Mouse (Mus musculus) thymus, adult 2 months (tissue): ENCODE results near the gene Lgals1. TPM values are rescaled to one million over a fixed set of nuclear protein-coding genes. Genes with fewer than 3 reads are reported as not detected.

ENCODE experiments used
- DNase-seq: peaks from one replicate; pipeline ENCODE4 v3.0.0; 2021
- H3K27ac ChIP-seq: fragments of 200-500 bp; 2 replicates; pipeline ENCODE4 v1.5.1; 2012; ENCODE audit warnings: low read length, control low read depth; ENCODE audit not compliant: control insufficient read depth, insufficient read depth
- H3K27me3 ChIP-seq: fragments of 200-500 bp; 2 replicates; pipeline ENCODE4 v1.6.1; 2012; ENCODE audit warnings: mild to moderate bottlenecking, low read length, moderate library complexity, mixed read lengths; ENCODE audit not compliant: control insufficient read depth, insufficient read depth
- H3K36me3 ChIP-seq: fragments of 200-500 bp; 2 replicates; pipeline ENCODE4 v1.6.1; 2012; ENCODE audit warnings: mild to moderate bottlenecking, low read length, moderate library complexity; ENCODE audit not compliant: control insufficient read depth, insufficient read depth
- H3K4me1 ChIP-seq: fragments of 200-500 bp; replicated peaks from 2 replicates; pipeline ENCODE4 v1.6.1; 2012; ENCODE audit warnings: low read length; ENCODE audit not compliant: control insufficient read depth, insufficient read depth
- H3K4me3 ChIP-seq: fragments of 200-500 bp; 2 replicates; pipeline ENCODE4 v1.5.1; 2012; ENCODE audit warnings: mild to moderate bottlenecking, low read length, control low read depth, moderate library complexity; ENCODE audit not compliant: control insufficient read depth, insufficient read depth
- CTCF ChIP-seq: fragments of 200-500 bp; IDR thresholded peaks from 2 replicates; pipeline ENCODE4 v1.5.1; 2012; ENCODE audit warnings: mild to moderate bottlenecking, control low read depth, low read length, moderate library complexity, borderline replicate concordance; ENCODE audit not compliant: control insufficient read depth, poor library complexity, insufficient read depth; ENCODE audit errors: extremely low read depth
- POLR2A ChIP-seq: fragments of 200-500 bp; IDR thresholded peaks from 2 replicates; pipeline ENCODE4 v1.6.1; 2012; ENCODE audit warnings: mild to moderate bottlenecking, low read length, control low read depth, moderate library complexity; ENCODE audit not compliant: control insufficient read depth, poor library complexity, insufficient read depth; ENCODE audit errors: extremely low read depth
- WGBS: fragments of 180-500 bp; shearing (Covaris S2); methylation state at CpG from one replicate; pipeline ENCODE4 v1.1.7; 2018; 5-methylcytosine and 5-hydroxymethylcytosine counted together
- polyA plus RNA-seq: library from polyadenylated mRNA; depleted of rRNA; stranded (reverse); fragments of >200 nt; gene quantifications from 2 replicates; pipeline ENCODE4 v1.2.3, GENCODE M21; 2012

The Lgals1 gene
- polyA plus RNA-seq, 1 experiment: 428 TPM

DNA sequence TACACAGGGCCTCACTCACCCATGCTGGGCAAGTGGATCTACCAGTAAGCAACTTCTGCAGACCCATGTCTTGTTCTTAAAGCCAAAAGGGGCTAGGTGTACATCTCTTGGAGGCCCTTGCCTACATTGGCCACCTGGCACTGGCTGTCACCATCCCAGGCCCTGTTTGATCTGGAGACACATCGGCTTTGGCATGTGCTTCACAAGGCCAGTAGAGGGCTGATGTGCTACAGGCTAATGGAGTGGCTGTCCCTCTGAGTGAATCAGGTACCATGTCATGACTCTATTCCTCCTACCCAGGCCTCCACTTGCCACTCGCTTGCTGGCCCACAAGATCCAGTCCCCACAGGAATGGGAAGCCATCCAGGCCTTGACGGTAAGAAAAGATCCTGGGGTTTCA lies 44.7 kb upstream of the Lgals1 start:
- no peak for DNase-seq
- WGBS: 93% methylated on average over 3 of the region's 3 CpGs
- no peak for TF ChIP-seq CTCF
- no peak for TF ChIP-seq POLR2A

GRCm38 (mm10) chr15:78889401-78889853 lies 37.1 kb upstream of the Lgals1 start:
- TF ChIP-seq CTCF (no peak), POLR2A (no peak)
- peaks cover 11% of the 10 kb centered on the region for H3K4me1 ChIP-seq
- 91% methylated on average over 13 of the region's 13 CpGs for WGBS
- no peaks in the 10 kb centered on the region for H3K27me3 ChIP-seq
- peaks cover 42% of the 10 kb centered on the region for H3K36me3 ChIP-seq
- H3K27ac ChIP-seq: no peak overlapping the region
- no peak for DNase-seq
- no peak overlapping the region for H3K4me3 ChIP-seq

More for the DNA sequence above, 44.7 kb upstream of the Lgals1 start:
- Histone ChIP-seq H3K27ac (no peak overlapping the region), H3K4me3 (no peak overlapping the region), H3K4me1 (peaks cover 14% of the 10 kb centered on the region), H3K36me3 (peaks cover 29% of the 10 kb centered on the region), H3K27me3 (no peaks in the 10 kb centered on the region)

- 89% methylated on average over 7 of the region's 7 CpGs for WGBS
- H3K36me3 ChIP-seq: peaks cover 28% of the 10 kb centered on the region
- TF ChIP-seq CTCF: no peak
- TF ChIP-seq POLR2A: no peak
- H3K27ac ChIP-seq: no peak overlapping the region
- H3K4me1 ChIP-seq: peaks cover 40% of the 10 kb centered on the region
- DNase-seq: no peak
- H3K4me3 ChIP-seq: no peak overlapping the region
- H3K27me3 ChIP-seq: no peaks in the 10 kb centered on the region
Observed at GRCm38 (mm10) chr15:78892440-78892839, 34.1 kb upstream of the Lgals1 start.

- H3K27ac ChIP-seq: peak overlapping the region; percentile 62; the same call in 1 of the 2 replicates
Observed at GRCm38 (mm10) chr15:78894726-78895125, 31.8 kb upstream of the Lgals1 start.

GRCm38 (mm10) chr15:78895741-78896140 lies 30.8 kb upstream of the Lgals1 start:
- H3K4me1 ChIP-seq: peaks cover 63% of the 10 kb centered on the region
- TF ChIP-seq POLR2A (no peak), CTCF (no peak)
- H3K36me3 ChIP-seq: peaks cover 16% of the 10 kb centered on the region; the same call in 1 of the 2 replicates
- WGBS: 20% methylated on average over 2 of the region's 2 CpGs
- peak overlapping the region; percentile 62; the same call in 1 of the 2 replicates for H3K27ac ChIP-seq
- H3K27me3 ChIP-seq: no peaks in the 10 kb centered on the region
- H3K4me3 ChIP-seq: no peak overlapping the region
- DNase-seq: no peak

More at GRCm38 (mm10) chr15:78894726-78895125, 31.8 kb upstream of the Lgals1 start:
- peaks cover 57% of the 10 kb centered on the region for H3K4me1 ChIP-seq
- no peaks in the 10 kb centered on the region for H3K27me3 ChIP-seq
- DNase-seq: peak; percentile 45
- WGBS: 8% methylated on average over 13 of the region's 13 CpGs
- TF ChIP-seq CTCF (no peak), POLR2A (no peak)
- H3K4me3 ChIP-seq: peak overlapping the region; percentile 6
- H3K36me3 ChIP-seq: peaks cover 16% of the 10 kb centered on the region; the same call in 1 of the 2 replicates

- Histone ChIP-seq H3K4me3 (no peak overlapping the region), H3K27me3 (no peaks in the 10 kb centered on the region), H3K36me3 (peaks cover 13% of the 10 kb centered on the region; the same call in 1 of the 2 replicates), H3K27ac (peak overlapping the region; percentile 62; the same call in 1 of the 2 replicates), H3K4me1 (peaks cover 67% of the 10 kb centered on the region)
- TF ChIP-seq POLR2A: no peak
- TF ChIP-seq CTCF: no peak
- DNase-seq: peak; percentile 45
- WGBS: 11% methylated on average over 3 of the region's 3 CpGs
Observed at GRCm38 (mm10) chr15:78896149-78896548, 30.4 kb upstream of the Lgals1 start.
